Mouse (Mus musculus) thymus, adult 18-20 months (tissue): Measurements from ENCODE around the gene Coq10a.

Experiments
- DNase-seq, 2 experiments: peaks; one replicate each; pipeline ENCODE4 v3.0.0; 2022; ENCODE audit warnings: mixed read lengths in 2 of 2

Gene Coq10a

GRCm38 (mm10) chr10:128368402-128369217 is at the start of gene Coq10a:
TSS of gene Coq10a (minus strand) at chr10:128368997.
- peak; percentile 85 to 90 for DNase-seq

DNA sequence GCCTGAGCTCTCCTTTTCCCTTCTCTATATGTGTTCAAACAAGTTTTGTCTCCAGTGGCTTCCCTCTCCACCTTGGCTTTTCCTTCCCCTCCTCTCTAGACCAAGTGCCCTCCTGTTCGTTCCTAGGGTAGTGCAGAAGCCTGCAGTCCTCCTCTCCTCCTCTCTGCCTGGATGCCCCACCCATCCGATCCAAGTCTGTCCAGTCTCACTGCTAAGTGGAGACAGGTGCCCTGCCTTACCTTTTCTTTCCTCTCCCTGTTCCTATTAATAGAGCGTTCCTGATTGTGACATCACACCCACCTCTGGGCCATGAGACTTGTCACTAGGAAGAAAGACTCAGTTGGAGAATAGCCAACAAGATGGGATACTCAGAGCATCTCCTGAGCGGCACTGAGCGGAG is 46.1 kb upstream of the Coq10a start:
- no peak for DNase-seq

DNA sequence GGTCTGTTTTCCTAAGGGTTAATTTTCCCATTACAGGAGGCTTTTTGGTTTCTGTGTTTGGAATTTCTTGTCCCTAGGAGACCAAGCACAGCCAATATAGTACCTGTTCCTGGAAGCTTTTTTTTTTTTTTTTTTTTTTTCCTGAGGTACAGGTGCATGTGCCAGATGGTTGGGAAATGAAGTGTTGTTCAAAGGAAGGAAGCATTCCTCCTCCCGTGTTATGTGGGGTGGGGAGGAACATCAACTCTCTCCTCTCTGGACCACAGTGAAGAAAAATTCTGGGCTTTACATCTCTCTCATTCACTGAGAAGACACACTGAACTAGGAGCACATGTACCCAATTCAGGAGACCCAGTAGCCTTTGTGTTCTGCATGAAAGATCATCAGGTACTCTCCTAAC is 44.3 kb upstream of the Coq10a start:
- DNase-seq, result no peak

DNA sequence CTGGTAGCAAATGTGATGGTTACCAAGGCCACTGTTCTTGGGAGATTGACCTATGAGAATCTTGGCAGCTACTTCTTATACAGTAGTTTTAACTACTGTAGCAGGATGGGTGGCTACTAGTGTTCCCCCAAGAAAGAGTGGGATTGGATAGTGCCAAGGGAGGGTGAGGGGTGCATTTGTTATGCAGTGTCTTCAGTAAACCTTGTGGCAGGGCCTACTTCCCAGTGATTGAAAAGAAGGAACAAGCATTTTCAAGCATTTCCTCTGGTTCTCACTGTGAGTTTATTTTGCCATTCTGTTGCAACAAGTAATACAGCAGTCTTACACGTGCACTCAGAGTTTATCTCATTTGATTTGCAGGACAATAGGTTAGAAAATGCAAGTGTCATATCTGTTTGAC is 43.8 kb upstream of the Coq10a start:
- no peak for DNase-seq

- no peak for DNase-seq
These were observed 43.2 kb upstream of the Coq10a start for GRCm38 (mm10) chr10:128412055-128412381.

- peak; percentile 94 to 96 for DNase-seq
These were observed 42.6 kb upstream of the Coq10a start, which contains the start of the genes Nabp2 and Rnf41 for GRCm38 (mm10) chr10:128411211-128412054. TSS of gene Nabp2 (minus strand) at chr10:128411492. TSS of gene Rnf41 (plus strand) at chr10:128411657.

- DNase-seq, result no peak
These were observed 41.7 kb upstream of the Coq10a start for GRCm38 (mm10) chr10:128410560-128410845.

DNA sequence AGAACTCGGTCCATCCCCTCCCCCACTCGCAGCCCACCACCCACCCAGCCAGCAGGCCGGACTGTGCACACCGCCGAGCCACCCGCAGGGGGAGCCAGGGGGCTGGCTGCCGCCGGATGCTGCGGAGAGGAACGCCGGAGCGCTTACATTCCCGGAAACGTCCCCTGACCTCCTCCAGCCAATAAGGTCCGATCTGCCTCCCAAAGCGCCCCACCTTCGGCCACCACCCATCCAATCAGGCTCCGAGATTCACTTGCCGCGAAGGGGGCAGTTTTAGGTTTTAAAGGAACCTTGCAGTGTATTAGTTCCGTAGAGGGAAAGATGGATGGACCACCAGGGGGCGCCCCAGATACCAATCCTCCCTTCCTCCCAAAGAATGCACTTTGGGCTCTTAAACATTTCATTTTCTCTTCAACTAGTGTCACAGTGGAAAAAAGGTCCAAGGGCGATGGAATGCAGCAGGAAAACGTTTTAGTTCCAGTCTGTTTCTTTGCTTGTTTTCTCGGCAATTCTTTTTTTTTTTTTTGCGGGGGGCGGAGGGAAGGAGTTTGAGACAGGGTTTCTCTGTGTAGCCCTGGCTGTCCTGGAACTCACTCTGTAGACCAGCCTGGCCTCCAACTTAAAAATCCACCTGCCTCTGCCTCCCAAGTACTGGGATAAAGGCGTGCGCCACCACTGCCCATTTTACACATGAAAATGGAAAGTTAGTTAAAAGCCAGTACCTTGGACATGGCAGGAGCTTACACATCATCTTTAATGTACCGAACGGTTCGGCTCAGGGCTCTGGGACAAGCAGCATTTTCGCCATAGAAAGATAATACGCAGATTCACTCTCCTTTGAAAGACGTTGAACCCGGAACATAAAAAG is 41.1 kb upstream of the Coq10a start:
- peak; percentile 95 to 98 for DNase-seq

DNA sequence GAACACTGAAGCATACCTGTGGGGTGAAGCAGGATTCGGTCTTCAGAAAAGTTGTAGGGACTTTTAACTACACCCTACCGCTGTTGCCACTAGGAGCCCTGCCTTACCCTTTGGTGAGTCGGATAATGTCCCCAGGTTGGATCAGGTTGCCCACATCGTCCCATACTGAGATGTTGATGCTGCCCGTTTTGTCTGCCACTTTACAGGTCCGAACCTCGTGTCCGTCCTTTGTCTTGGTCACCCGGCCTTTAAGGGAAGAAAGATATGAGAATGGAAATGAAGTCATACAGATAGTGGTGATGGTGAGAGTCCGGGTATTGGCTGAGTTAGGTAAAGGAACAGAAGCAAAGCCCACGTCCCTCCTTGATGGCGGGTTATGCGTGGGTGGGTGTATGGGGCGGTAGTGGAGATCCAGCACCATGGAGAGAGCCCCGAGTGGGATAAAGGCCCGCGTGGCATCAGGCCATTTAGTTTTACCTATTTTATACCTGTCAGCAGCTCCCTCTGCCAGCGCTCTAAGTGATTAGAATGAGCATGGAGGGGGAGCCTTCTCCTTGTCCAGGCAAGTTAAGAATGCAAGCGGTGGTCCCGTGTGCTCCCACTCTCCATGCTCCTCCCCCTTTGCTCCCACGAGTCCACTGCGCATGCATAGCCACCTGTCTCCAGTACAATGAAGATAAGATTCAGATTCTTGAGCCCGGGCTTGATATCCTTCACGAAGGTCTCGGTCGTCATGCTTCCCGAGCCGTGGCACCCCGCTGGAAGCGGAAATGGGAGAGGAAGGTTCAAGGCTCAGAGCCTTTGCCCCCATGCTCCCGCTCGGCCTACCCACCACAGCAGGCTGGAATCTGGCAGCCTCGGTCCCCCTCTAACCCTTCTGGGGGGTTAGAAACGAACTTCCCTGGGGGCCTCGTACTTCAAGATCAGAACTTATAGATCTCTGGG is 40.1 kb upstream of the Coq10a start:
- DNase-seq, result peak in 1 of 2 experiments; percentile 32

GRCm38 (mm10) chr10:128403931-128404330 is 35.1 kb upstream of the Coq10a start:
- no peak for DNase-seq

GRCm38 (mm10) chr10:128401638-128402037 is 32.8 kb upstream of the Coq10a start:
- DNase-seq, result no peak

GRCm38 (mm10) chr10:128401056-128401455 is 32.3 kb upstream of the Coq10a start, which contains the start of gene Slc39a5:
TSS of gene Slc39a5 (minus strand) at chr10:128401229.
- no peak for DNase-seq

DNA sequence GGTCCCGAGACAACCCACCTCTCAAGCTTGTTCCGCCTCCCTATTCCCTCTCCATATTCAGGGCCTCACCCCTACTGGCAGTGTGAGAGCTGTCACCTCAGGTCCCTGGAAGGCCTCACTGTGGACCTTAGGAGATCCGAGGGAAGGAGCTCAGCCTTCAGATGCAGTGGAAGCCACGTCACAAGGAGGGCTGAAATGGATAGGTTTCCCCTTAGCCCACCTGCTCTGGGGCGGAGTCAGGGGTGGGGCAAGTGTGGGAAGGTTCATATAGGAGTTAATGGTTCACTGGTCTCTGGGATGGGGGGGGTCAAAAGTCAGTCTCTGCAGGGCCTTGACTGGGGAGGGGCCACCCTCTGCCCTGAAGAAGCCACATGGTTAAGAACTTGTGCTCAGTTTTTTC is 31.5 kb upstream of the Coq10a start:
- DNase-seq, result no peak

- DNase-seq, result no peak
These were observed 28.7 kb upstream of the Coq10a start for GRCm38 (mm10) chr10:128397466-128397865.

DNA sequence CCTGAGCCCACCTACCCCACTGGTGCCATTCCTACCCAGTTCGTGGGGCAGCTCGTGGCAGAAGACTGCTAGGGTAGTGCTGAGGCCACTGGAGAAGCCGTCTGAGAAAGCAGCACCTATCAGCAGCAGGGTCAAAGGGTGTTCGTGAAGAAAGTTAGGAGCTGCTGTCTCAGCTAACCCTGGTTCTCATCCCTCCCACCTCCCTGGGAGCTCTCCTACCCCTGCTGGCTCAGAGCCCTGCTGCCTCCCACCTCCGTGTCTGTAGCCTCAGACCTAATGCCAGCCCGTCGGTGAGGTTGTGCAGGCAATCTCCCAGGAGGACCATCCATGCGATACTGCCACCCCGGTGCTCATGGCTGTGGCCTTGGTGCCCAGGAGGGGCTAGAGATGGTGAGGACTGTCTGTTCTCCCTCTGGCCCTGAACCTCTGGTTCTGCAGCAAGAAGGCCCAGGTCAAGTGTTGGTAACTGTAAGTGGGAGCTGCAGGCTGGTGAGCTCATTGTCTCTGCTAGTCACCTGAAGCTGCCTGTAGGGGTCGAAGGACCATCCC is 28.0 kb upstream of the Coq10a start:
- DNase-seq, result no peak

- no peak for DNase-seq
These were observed 27.3 kb upstream of the Coq10a start for GRCm38 (mm10) chr10:128396017-128396673.

DNA sequence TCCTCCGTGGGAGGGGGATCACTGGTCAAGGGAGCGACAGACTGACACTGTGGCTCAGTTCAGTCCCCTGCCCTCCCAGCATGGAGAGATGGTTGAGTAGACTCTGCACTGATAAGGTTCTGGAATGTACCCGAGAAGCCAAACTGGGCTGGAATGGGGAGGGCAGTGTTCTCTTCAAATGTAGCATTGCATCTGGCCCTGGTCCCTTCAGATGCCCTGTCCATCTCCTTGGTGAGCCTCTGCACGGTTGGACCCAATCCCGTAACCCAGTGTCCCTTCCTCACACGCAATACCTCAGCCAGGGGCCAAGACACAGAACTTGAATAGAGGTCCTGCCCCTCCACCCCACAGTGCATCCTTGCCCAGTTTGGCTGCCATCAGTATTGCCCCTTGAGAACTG is 23.1 kb upstream of the Coq10a start:
- DNase-seq, result no peak

DNA sequence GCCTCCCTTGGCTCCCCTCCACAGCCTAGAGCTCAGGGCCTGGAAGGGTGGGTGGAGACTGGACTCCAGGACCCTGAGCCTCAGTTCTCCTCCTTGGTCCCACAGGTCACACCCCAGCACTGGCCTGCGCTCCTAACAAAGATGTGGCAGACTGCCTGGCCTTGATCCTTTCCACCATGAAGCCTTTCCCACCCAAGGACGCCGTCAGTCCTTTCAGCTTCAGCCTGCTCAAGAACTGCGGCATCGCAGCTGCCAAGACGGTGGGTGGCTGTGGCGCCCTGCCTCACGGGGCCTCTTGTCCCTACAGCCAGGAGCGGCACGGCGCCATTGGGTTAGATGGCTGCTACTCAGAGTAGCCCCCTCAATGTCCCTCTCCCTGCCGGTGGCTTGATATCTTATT is 21.6 kb upstream of the Coq10a start:
- DNase-seq, result no peak

GRCm38 (mm10) chr10:128389570-128389969 is 20.8 kb upstream of the Coq10a start:
- DNase-seq, result no peak

- DNase-seq, result no peak
These were observed 20.1 kb upstream of the Coq10a start for GRCm38 (mm10) chr10:128388941-128389340.

DNA sequence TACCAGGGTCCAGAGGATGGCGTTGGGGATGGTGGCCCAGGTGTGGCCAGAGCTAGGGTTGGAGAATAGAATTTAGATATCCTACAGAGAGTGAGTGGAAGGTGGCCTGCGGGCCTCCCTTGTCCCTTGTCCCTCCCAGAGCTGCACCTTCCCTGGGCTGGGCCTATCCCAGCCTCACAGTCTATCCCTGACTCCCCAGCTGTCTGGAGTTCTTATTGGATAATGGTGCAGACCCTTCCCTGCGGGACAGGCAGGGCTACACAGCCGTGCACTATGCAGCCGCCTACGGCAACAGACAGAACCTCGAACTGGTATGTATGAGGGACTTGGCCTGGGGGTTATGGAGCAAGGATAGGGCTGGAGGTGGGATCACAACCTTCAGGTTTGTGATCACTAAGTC is 17.1 kb upstream of the Coq10a start:
- DNase-seq, result no peak
